Mouse (Mus musculus): ENCODE data around the gene Rgs12. TPM values are rescaled to one million over a fixed set of nuclear protein-coding genes. Genes with fewer than 3 reads are reported as not detected.

Gene Rgs12
- polyA plus RNA-seq, 1 experiment, result 161 TPM

DNA sequence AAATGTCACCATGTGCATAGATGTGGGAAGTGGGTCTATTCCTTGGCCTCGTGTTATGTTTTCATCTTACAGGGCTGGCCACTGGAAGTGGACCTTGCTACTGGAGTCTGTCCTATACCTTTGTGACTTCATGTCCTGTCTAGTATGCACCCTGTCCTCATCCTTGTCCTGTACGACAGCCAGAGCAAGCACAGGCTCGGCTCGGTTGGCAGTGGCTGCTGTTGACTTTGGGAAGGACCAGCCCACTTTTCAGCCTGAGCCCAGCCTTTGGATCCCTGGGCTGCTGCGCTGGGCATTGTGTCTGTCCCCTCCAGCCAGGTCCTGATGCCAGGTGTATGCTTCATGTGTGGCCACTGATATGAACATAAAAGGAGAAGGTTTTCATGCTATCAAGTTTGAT, 61.4 kb downstream of the Rgs12 start:
- DNase-seq, result no peak
- peaks cover 2% of the 10 kb centered on the region; the same call in 1 of the 2 replicates for H3K4me1 ChIP-seq (ENCODE audit: control insufficient read depth, insufficient read depth, low read length)
- WGBS, result 45% methylated on average over 5 of the region's 5 CpGs

DNA sequence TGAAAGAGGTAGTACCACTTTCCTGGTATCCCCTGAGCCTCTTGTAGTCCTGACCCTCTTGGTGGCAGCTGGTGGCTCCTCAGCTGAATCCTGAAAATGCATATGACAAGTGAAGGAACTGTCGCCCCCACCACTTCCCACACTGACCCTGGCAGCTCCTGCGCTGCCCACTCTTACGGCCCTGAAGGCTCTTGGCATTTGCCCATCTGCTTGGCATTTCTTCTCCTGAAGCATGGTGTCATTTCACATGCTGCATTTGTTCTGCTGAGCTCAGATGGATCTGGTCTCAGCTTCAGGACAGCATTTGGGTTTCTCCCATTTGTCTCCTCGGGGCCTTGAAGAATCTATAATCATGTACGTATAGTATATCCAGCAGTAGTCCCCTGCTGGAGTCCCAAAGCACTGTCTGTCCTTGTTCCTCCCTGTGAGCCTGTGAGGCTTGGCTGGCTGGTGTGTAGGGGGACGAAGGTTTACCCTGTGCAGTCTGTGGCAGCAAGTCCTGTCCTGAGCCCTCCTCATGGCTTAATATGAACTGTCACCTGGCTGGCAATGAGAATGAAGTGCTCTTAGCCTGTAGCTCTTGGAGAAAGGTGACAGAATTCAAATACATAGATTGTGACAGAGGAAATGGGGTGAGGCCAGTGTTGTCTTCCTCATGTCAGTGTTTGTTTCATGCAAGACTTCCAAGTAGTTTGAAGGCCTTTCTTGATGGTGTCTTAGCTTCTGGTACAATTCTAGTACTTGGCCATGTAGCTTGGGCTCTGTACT, 62.1 kb downstream of the Rgs12 start:
- 0 out of 2 replicates have a peak, but pooled peaks cover under 1% of the 10 kb centered on the region for H3K4me1 ChIP-seq (ENCODE audit: control insufficient read depth, insufficient read depth, low read length)
- no peak for DNase-seq
- TF ChIP-seq CTCF (IDR thresholded peaks at IDR 0.05; ENCODE audit: insufficient read depth, low read length) (no peak), POLR2A (IDR thresholded peaks at IDR 0.05; ENCODE audit: borderline replicate concordance, extremely low read depth, low read depth, low read length) (no peak)
- 82% methylated on average over 6 of the region's 6 CpGs for WGBS
- no peak overlapping the region for H3K4me3 ChIP-seq (replicated peaks; ENCODE audit: extremely low read depth, low read depth, low read length)

More for the DNA sequence above, 61.4 kb downstream of the Rgs12 start:
- H3K4me3 ChIP-seq (replicated peaks; ENCODE audit: extremely low read depth, low read depth, low read length), result no peak overlapping the region
- no peak for TF ChIP-seq POLR2A (IDR thresholded peaks at IDR 0.05; ENCODE audit: borderline replicate concordance, extremely low read depth, low read depth, low read length)
- no peak for TF ChIP-seq CTCF (IDR thresholded peaks at IDR 0.05; ENCODE audit: insufficient read depth, low read length)

- no peak for DNase-seq
- TF ChIP-seq CTCF (IDR thresholded peaks at IDR 0.05; ENCODE audit: insufficient read depth, low read length) (no peak), POLR2A (IDR thresholded peaks at IDR 0.05; ENCODE audit: borderline replicate concordance, extremely low read depth, low read depth, low read length) (no peak)
- Histone ChIP-seq H3K4me3 (replicated peaks; ENCODE audit: extremely low read depth, low read depth, low read length) (no peak overlapping the region), H3K4me1 (ENCODE audit: control insufficient read depth, insufficient read depth, low read length) (no peaks in the 10 kb centered on the region)
- WGBS, result 71% methylated on average over 6 of the region's 6 CpGs
Observed at GRCm38 (mm10) chr5:35014036-35014435, 64.8 kb downstream of the Rgs12 start.

GRCm38 (mm10) chr5:35019673-35020300, 70.5 kb downstream of the Rgs12 start:
- H3K4me3 ChIP-seq (replicated peaks; ENCODE audit: extremely low read depth, low read depth, low read length), result no peak overlapping the region
- H3K4me1 ChIP-seq (ENCODE audit: control insufficient read depth, insufficient read depth, low read length), result peaks cover 3% of the 10 kb centered on the region
- 54% methylated on average over 9 of the region's 9 CpGs for WGBS
- no peak for DNase-seq
- TF ChIP-seq POLR2A (IDR thresholded peaks at IDR 0.05; ENCODE audit: borderline replicate concordance, extremely low read depth, low read depth, low read length), result no peak
- TF ChIP-seq CTCF (IDR thresholded peaks at IDR 0.05; ENCODE audit: insufficient read depth, low read length), result no peak

GRCm38 (mm10) chr5:35020410-35021241, 71.4 kb downstream of the Rgs12 start:
- H3K4me3 ChIP-seq (replicated peaks; ENCODE audit: extremely low read depth, low read depth, low read length), result no peak overlapping the region
- peaks cover 3% of the 10 kb centered on the region for H3K4me1 ChIP-seq (ENCODE audit: control insufficient read depth, insufficient read depth, low read length)
- TF ChIP-seq CTCF (IDR thresholded peaks at IDR 0.05; ENCODE audit: insufficient read depth, low read length) (no peak), POLR2A (IDR thresholded peaks at IDR 0.05; ENCODE audit: borderline replicate concordance, extremely low read depth, low read depth, low read length) (no peak)
- DNase-seq, result no peak
- WGBS, result 63% methylated on average over 9 of the region's 9 CpGs

DNA sequence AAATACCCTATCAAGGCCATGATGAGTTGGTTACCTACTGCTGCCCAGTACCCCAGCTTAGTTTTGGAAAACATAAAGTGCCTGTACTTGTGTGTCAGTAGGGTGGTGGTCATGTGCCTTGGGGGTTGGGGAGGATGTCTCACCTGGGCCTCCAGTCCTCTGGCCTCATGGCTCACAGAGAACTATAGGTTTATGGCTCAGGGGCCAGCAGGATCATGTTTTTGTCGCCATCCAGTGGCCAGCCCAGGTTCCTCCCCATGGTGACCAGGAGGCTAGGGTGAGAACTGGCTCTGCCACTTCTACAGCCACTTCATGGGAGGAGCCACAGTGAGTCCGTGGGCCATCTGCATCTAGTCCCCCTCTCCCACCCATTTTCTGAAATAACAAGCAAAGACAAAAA, 75.7 kb downstream of the Rgs12 start:
- no peak overlapping the region for H3K4me3 ChIP-seq (replicated peaks; ENCODE audit: extremely low read depth, low read depth, low read length)
- H3K4me1 ChIP-seq (ENCODE audit: control insufficient read depth, insufficient read depth, low read length), result no peaks in the 10 kb centered on the region
- 17% methylated on average over 2 of the region's 2 CpGs for WGBS
- peak; percentile 70 for DNase-seq
- TF ChIP-seq CTCF (IDR thresholded peaks at IDR 0.05; ENCODE audit: insufficient read depth, low read length) (peak; percentile 63), POLR2A (IDR thresholded peaks at IDR 0.05; ENCODE audit: borderline replicate concordance, extremely low read depth, low read depth, low read length) (no peak)

DNA sequence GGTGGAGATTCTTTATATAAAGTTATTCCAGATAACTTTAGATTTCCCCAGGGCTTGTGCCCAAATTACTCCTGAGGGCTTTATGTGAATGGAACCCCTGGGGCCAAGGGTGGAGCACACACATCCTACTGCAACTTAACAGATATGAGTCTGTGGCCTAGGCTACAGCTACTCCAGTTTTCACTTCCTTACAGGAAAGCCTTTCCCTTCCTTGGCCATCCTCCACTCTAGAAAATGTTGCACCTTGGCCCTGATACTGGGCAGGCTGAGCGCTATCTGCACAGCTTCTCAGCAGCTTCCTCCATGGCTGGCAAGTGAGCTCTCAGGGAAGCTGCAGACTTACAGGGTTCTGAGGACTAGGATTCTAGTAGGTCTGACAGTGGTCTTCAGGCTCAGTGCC, 80.1 kb downstream of the Rgs12 start:
- no peak for TF ChIP-seq POLR2A (IDR thresholded peaks at IDR 0.05; ENCODE audit: borderline replicate concordance, extremely low read depth, low read depth, low read length)
- no peak for TF ChIP-seq CTCF (IDR thresholded peaks at IDR 0.05; ENCODE audit: insufficient read depth, low read length)
- Histone ChIP-seq H3K4me3 (replicated peaks; ENCODE audit: extremely low read depth, low read depth, low read length) (no peak overlapping the region), H3K4me1 (ENCODE audit: control insufficient read depth, insufficient read depth, low read length) (peaks cover 4% of the 10 kb centered on the region; the same call in 1 of the 2 replicates)
- WGBS, result 100% methylated on average over 1 of the region's 1 CpGs
- no peak for DNase-seq

DNA sequence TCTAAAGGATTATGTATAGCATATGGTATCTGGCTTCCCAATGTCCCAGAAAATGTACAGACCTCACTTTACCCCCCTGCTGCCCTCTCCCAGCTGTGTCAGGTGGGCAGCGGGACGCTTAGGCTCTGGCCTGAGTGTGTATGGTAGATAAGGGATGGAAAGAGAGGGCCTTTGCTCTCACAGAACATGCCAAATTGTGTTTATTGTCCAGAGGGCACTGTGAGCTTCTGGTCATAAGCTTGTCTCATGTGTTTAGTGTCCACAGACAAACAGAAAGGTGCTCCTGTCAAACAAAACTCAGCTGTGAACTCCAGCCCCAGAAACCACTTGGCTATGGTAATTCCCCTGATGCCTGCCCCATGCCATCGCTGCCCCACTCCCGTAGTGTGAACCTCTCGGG, 80.5 kb downstream of the Rgs12 start:
- 85% methylated on average over 5 of the region's 5 CpGs for WGBS
- TF ChIP-seq POLR2A (IDR thresholded peaks at IDR 0.05; ENCODE audit: borderline replicate concordance, extremely low read depth, low read depth, low read length) (no peak), CTCF (IDR thresholded peaks at IDR 0.05; ENCODE audit: insufficient read depth, low read length) (no peak)
- DNase-seq, result no peak

DNA sequence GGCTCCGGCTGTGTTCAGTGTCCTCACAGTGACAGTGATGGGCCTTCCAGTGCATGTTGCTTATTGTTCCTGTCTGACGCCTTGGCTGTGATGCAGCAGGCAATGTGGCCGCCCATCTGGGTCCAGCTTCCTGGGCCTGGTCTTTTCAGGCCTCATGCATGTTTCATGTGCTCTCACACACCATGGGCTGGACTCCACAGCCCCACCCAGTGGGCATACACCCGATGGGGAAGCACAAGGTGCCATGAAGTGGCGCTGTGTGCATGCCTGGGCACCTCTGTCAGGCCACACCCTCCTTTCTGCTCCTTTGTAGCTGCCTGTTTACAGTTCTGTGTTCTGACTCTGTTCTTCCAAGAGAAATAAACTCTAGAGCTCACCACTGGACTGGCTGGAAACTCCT, 83.8 kb downstream of the Rgs12 start:
- Histone ChIP-seq H3K4me3 (replicated peaks; ENCODE audit: extremely low read depth, low read depth, low read length) (no peak overlapping the region), H3K4me1 (ENCODE audit: control insufficient read depth, insufficient read depth, low read length) (peaks cover 20% of the 10 kb centered on the region)
- no peak for TF ChIP-seq POLR2A (IDR thresholded peaks at IDR 0.05; ENCODE audit: borderline replicate concordance, extremely low read depth, low read depth, low read length)
- peak; percentile 43 for TF ChIP-seq CTCF (IDR thresholded peaks at IDR 0.05; ENCODE audit: insufficient read depth, low read length)
- no peak for DNase-seq
- WGBS, result 44% methylated on average over 5 of the region's 5 CpGs

More for the DNA sequence above, 80.5 kb downstream of the Rgs12 start:
- H3K4me3 ChIP-seq (replicated peaks; ENCODE audit: extremely low read depth, low read depth, low read length), result no peak overlapping the region
- peaks cover 5% of the 10 kb centered on the region for H3K4me1 ChIP-seq (ENCODE audit: control insufficient read depth, insufficient read depth, low read length)
